Mouse (Mus musculus): Measurements from ENCODE around the gene Zfp219. TPM values are rescaled to one million over a fixed set of nuclear protein-coding genes. Genes with fewer than 3 reads are reported as not detected.

Gene Zfp219
- total RNA-seq, 2 experiments from 2014 or later: 84.4 to 84.6 TPM

DNA sequence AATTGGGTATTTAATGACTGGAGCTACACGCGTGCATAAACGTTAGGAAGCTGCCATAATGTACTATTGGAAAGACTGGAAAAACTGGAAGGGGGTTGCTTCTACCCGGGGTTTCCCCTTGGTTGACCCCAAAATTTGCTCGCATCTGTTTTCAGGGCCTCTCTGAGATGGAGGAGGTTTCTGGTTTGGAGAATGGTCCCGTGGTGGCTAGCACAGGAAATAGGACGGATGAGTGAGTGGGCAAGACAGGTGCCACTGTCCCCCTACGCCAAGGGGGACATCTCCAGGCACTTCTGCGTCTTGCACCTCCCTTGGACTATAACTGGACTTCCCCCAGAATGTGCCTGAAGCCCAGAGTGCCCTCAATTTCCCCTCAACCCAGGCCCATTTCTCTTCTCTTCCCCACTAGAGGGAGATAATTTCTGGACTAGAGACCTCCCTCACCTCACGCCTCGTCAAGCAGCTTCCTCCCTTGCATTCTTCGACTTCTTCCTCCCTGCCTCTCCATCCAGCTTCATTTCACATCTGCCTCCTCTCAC, 1.4 kb downstream of the Zfp219 start:
- no peak for DNase-seq (ENCODE audit: low spot score in 2 of 2)

DNA sequence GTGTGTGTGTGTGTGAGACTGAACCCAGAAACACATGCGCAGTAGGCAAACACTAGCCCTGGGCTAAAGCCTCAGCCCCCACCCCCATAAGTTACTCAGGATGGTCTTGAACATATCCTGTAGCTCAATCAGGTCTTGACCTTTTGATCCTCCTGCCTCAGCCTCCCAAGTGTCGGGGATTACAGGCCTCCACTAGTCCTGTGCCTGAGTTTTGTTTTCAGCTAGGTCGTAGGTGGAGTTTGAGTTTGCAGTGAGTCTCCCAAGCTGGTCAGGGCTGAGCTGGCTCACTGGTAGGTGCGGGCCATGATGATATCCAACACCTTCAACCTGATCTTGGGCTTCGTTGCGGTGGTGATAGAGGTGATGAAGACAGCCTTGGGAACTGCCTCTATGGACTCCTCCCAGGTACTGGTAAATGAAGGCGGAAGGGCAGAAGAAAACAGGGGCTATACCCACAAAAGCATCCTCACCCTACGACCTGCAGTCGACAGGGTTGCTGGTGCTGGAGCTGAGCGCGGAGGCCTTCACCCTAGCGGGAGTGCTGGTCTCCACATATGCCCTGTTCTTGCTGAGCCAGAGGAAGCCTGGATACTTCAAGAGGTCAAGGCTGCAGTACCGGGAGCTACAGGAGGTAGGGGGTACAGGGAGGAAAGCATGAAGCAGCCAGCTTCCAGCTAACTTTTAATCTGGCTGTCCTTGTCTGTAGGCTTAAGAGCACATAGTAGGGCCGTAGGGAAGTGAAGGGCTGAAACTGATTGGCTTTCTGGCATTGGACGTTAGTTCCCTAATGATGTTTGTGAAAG, 2.1 kb downstream of the Zfp219 start:
- DNase-seq (ENCODE audit: low spot score in 2 of 2): no peak

DNA sequence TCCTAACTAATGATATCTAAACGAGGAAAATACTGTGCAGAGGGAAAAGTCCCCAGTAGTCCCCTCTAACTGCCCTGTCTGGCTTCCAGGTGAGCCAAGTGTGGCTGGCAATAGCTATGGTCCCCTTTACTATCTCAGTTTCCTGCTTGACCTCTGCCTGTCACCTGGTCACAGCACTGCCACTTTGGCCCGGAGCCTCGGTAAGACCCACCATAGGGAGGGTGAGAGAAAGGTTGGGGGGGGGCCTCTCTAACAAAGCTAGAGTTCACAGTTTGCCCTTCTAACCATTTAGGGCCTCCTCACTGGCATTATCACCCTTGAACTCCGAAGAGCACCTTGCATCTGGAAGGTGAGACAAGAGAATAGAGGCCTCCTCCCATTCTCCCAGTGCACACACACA, 2.9 kb downstream of the Zfp219 start:
- no peak for DNase-seq (ENCODE audit: low spot score in 2 of 2)

- no peak for DNase-seq (ENCODE audit: low spot score in 2 of 2)
Measured at GRCm38 (mm10) chr14:52016625-52017405, 3.7 kb downstream of the Zfp219 start.

GRCm38 (mm10) chr14:52015445-52016100, 5.0 kb downstream of the Zfp219 start, which contains the start of gene Tmem253:
Tmem253 (plus strand) TSS chr14:52015658.
- DNase-seq (ENCODE audit: low spot score in 2 of 2): no peak

GRCm38 (mm10) chr14:52014761-52015311, 5.7 kb downstream of the Zfp219 start:
- DNase-seq (ENCODE audit: low spot score in 2 of 2): no peak

DNA sequence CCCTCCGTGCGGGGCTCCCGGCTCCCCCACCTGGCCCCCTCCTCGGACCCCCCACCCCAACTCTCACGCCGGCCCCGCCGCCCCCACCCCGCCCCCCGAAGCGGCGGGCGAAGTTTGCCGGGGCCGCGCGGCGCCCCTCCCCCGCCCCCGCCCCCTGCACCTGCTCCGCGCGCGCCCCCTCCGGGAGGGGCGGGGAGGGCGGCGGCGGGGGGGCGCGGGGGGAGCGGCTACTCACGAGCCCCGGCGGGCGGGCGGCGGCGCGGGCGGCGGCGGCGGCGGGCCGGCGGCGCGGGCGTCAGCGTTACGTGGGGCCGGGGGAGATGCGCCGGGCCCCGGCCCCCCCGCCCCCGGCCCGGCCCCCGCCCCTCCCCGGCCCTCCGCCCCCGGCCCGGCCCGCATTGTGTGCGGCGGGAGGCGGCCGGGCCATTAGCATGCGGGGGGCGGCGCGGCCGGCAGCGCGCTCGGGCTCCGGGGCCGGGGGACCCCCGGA, 6.2 kb downstream of the Zfp219 start:
- DNase-seq (ENCODE audit: low spot score in 2 of 2): no peak

GRCm38 (mm10) chr14:52013771-52014219, 6.7 kb downstream of the Zfp219 start:
- DNase-seq (ENCODE audit: low spot score in 2 of 2): no peak

DNA sequence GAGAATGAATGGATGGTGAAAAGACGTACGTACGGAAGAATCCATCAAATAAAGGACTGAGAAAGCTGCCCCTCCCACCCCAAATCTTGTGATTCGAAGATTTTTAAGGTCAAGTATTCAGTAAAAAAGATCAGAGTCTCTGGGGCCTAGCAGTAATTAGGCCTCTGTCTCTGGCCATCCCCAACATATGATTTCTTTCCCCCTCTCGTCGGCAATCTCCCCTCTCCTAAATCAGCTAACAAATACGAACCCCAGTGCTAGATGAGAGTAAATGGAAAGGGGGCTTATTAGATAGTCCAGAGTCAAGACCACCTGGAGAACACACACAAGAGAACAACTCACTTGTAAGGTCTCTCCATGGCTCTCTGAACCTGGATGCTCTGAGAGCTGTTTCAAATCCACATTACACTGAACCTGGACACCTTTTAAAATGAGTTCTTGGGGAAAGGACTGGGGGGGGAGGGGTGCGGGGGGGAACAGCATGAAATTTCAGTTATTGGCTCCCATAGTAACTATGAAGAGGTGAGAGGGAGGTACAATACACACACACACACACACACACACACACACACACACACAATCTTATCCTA, 7.4 kb downstream of the Zfp219 start:
- no peak for DNase-seq (ENCODE audit: low spot score in 2 of 2)

DNA sequence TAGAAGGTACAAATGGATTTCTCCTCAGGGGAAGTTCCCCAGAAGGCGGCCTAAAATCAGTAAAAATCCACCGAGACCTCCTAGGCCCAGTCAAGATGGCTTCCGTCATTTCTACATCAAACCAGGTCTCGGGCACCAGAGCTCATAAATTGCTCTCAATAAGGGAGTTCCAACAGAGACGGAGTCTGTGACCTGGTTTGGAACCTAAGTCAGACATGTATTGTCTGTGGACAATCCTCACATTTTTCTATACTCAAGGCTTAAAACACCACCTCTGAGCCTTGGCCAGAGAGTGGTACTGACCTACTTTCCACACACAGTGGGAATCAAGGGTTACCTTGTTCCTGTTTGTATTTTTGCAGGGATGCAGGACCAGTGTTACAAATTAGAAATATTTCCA, 8.0 kb downstream of the Zfp219 start:
- no peak for DNase-seq (ENCODE audit: low spot score in 2 of 2)

DNA sequence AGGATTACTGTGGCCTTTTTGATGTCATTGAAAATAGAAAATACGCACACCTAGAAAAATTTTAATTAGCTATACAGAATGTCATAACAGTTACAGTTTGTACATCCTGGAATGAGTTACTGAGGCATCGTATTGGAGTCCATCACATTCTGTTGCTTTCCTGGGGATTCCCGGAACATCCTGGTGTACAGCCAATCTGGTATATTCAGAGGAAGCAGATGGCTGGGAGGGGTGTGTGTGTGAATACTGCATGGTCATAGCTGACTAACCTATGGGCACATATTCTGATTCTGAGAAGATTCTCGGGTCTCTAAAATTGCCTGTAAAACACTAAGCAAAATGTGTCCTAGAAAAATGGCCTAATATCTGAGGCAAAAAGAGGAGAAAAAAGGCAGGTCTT, 8.4 kb downstream of the Zfp219 start:
- no peak for DNase-seq (ENCODE audit: low spot score in 2 of 2)

DNA sequence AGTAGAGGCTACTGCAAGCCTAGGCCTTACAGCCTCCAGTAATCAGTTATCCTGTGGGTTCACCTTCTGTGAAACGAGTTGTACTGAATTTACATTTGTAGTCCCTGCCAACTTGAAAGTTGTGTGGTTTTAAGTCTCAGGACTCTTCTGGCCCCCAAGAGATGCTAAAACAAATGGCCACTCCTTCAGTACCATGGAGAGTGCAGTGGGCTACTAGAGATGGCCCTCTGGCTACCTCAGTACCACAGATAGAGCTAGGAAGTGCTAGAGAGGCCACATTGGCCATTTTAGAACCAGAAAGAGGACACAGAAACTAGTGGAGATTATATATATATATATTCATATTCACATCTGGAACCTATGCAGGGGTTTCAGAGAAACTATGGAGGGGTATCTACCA, 8.8 kb downstream of the Zfp219 start:
- DNase-seq (ENCODE audit: low spot score in 2 of 2): no peak

DNA sequence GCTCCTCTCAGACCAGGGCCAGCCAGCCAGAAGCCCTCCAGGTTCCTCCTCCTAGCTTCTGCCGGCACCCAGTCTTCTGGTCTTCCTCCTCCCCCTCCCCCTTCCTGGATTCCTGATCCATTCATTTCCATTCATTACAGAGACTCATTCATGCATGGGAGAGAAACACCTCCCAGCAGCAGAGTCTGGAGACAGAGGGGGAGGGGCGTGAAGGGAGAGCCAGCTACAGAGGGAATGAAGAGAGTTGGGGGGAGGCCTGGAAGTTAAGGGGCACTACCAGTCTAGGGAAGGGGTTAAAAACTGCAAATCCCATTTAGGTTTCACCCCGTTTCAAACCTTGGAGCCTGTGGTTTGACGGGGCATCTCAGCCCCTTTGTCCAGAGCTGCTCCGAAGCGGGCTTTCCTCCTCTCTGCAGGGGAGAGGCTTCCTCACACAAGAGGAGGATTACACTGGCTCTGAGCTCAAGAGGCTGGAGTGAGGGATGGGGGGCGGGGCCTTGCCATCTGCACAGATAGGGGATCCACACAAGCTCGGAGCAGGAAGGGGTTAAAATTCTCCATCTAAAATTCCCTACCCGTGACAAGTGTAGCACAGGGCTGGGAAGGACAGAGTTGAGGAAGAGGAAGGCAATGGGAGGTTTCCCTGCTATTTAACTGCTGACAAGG, 10.0 kb downstream of the Zfp219 start:
- DNase-seq (ENCODE audit: low spot score in 2 of 2): no peak

DNA sequence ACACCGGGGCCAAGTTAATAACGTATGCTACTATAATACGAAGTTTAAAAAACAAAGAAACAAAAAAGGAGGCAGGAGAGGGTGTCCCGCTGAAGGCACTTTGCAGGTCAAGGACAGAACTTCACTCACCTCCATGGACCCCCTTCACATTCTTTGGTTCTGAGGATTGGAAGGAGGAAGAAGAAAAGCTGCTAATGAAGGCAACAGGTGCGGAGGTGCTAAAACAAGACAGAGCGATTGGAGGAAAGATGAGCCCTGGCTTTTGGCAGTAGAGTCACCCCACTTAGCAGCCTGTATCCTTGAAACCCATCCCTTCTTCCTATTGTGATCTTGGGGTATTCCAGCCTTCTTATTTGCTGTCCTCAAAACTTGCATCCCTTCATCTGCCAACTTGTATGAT, 10.7 kb downstream of the Zfp219 start:
- no peak for DNase-seq (ENCODE audit: low spot score in 2 of 2)

- DNase-seq (ENCODE audit: low spot score in 2 of 2): no peak
Measured at GRCm38 (mm10) chr14:52009361-52009760, 11.2 kb downstream of the Zfp219 start.

DNA sequence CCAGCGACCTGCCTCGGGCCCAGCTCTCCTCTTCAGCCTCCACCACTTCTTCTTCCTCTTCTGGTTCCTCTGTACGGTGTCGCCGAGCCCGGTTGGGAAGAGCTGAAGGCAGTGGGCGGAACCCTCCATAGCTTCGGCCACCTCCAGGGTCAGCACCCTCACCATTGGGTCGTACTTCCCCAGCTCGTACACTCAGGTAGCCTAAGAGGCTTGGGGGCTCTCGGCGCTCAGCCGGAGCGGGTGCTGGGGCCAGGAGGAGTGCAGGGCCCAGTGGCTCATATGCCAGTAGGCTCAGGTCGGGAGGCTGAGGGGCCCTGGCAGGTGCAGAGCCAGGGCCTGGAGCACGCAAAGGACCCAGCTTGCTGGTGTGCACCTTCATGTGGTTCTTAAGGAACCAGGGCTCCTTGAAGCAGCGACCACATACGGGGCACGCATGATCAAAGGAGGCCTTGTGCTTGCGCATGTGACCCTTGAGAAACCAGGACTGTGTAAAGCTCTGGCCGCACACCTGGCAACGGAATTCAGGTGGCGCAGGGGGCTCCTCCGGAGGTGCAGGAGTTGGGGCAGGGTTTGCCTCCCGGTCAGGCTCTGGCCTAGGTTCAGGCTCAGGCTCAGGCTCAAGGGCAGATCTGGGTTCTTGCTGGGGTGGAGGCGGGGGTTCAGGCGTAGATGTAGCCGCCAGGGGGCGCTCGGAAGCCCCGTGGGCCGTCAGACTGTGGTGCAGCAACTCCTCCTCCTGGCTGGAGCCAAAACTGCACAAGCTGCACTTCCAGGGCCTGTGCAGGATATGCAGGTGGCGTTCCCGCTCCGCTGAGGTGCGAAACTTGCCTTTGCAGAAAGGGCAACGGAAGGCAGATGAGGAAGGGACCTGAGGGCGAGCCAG, 12.0 kb downstream of the Zfp219 start:
- DNase-seq (ENCODE audit: low spot score in 2 of 2): peak; percentile 78 to 85

- DNase-seq (ENCODE audit: low spot score in 2 of 2): peak in 1 of 2 experiments; percentile 3
Measured at GRCm38 (mm10) chr14:52006771-52007170, 13.8 kb downstream of the Zfp219 start.

GRCm38 (mm10) chr14:52006241-52006640, 14.3 kb downstream of the Zfp219 start:
- DNase-seq (ENCODE audit: low spot score in 2 of 2): peak in 1 of 2 experiments; percentile 5

- DNase-seq (ENCODE audit: low spot score in 2 of 2): no peak
Measured at GRCm38 (mm10) chr14:52005616-52006015, 14.9 kb downstream of the Zfp219 start.
